Mouse (Mus musculus) hindlimb bud, embryonic 11.5 days (tissue): ENCODE measurements at regions not wholly inside any gene's neighbourhood (a gene's known extent, or its start where the extent isn't known, plus 50 kb on each side); places are given as distances from the start of the nearest gene placed in this dataset.
A peak's percentile ranks its signal among the peaks of the same experiment; 100 is the strongest.

ENCODE experiments used
- DNase-seq: peaks from one replicate; pipeline ENCODE4 v3.0.0-alpha.2; 2012; ENCODE audit warnings: low read depth, low spot score; ENCODE audit errors: extremely low spot score

DNA sequence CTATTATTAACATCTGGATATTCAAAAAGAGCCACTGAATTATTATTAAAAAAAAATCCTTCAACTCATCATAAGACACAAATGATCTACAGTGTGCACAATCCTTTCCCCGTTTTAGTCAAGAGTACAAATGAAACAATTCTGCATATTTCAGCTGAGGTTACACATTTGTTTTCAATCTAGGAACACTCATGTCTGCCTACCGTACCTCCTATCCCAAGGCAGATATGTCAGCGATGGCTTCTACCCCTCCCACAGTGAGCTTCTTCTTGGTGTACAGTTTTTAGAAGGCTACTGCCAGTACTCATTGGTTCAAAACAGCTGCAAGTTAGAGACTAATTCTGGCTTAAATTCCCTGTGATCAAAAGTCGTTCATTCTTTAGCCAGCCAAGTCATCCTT is 382.7 kb upstream of the Npvf start:
- no peak for DNase-seq

DNA sequence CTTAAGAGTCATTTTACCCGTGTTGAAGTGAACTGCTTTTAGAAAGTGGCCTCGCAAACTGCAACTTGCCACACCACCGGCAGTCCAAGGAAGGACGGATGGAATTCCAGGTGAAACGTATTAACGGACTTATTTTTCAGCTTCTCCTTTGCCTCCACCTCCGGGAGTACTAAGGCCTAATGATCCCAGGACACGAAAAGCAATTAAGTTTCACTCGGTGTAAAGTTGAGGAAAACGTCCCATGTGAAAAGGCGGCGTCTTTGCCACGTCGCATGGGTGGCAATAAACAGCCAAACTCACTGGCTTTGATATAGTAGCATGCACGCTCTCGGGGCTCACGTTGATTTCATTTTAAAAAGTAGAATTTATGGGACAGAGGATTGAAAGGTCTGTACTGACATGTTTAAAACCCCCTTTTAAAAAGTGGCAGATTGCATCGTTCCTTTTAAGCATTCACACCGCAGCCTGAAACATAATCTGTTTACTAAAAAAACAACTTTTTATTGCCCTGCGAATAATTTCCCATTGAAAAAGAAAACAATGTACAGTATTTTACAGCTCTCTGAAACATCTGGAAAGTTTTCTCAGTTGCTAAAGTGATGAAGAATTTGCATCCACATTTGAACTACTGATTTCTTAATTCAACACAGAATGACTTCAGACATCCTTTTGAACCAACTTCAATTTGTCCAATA is 385.4 kb upstream of the Npvf start:
- peak; percentile 56 for DNase-seq

DNA sequence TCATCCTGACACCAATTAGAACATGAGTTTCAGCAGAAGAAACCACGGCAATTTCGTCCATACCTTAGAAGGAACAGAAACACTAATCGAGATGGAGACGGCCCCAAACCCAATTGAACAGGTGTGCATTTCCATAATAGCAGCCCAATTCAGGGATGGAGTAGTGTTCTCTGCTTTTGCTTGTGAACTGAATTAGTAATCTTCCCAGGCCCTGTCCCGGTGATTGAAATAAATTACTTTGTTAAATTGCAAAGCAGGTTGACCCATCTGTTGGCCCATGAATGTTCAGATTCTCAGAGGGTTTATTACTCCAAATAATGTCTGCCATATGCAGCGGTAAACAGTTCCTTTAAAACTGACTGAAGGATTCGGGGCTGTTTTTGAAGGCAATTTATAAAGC is 388.5 kb upstream of the Nfe2l3 start:
- DNase-seq, result no peak

DNA sequence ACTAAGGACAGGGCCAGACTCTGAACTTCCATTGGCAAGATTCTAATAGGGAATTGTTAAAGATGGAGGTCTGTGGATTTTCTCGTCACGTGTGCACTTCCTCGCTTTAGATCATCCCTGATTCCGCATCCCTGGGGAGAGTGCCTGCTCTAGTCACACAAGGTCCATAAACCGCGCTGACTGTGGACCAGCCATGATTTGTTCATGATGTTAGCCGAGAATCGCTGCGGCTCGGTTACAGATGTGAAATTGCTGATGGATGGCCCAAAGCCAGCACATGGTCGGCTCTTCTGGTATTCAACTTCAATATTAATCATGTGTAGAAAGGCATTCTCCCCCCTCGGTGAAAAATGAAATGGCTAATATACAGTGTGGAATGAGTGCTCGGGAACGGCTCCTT is 387.6 kb upstream of the Nfe2l3 start:
- no peak for DNase-seq

DNA sequence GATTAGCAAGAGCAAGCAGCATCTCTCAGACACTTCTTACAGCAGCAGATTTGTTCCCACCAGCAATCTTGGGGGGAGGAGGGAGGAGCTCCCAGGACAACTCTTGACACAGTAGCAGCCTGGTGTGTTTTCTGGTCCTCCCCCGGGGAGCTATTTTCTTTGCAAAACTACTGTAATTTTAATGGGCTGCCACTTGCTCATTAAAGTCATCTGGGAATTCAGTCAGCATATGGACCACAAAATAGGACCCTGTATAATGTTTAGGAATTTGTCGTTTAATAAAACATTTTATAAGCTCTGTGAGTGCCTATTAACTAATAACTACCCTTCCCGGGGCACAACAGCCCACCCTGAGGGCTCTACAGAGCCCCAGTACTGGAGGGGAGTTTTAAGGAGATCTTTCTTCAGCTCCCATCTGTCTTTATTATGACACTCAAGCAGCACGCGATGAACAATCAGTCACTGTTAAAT is 380.0 kb upstream of the Nfe2l3 start:
- DNase-seq, result no peak

DNA sequence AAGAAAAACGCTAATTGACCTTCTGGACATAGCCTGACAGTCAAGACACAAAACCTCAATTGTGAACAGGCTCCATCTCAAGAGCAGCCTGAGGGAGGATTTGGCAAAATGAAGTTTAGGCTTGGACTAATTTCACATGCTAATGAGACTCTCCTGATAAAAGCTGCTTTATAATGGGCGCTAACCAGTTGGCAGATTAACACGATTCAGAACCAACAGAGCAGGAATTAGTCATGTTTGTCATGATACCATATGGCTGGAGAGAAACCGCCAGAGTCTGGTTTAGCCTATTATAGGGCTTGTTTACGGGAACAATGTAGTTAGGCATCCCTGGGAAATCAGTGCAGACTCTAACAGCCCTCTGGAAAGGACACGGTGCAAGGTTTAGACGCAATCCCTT is 375.2 kb upstream of the Nfe2l3 start:
- DNase-seq, result no peak

DNA sequence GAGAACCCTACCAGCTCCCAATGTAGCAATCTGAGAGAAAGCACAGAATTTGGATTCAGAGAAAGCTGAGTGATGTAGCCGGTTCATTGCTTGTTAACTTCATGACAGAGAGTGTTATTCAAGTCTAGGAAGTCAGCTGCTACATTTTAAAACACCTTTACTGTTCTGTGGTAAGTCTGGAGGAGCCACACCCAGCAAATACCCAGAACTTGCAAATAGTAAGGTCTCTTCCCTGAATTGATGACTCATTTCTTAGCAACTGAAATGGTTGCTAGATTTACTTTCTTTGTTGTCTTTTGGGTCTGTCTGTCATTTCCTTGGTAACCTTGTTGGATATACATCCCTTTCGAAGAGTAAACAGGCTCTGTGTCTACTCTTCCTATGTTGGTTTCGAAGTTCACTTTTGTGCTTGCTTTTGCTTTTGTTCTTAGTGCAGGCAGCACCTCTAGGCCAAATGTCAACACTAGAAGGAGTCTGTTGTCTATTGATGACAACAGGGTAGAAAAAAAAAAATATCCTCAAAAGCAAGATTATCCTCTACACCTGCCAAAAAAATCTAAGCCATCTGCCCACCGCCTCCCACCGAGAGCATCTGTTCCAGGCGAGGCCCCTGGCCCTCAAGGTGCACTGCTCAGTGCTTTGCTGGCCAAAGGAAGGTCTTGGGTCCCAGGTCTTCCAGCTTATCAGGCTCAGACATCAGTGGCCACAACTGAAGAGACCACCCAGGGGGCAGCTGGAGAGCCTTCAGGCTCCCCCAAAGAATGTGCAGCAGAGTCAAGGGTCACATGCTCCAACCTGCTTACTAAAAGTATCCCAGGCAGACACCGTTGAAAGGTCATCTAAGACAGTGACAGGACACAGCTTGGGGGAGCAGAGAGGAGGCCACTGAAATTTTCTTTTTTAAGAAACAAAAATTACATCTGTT is 372.3 kb upstream of the Nfe2l3 start:
- no peak for DNase-seq

DNA sequence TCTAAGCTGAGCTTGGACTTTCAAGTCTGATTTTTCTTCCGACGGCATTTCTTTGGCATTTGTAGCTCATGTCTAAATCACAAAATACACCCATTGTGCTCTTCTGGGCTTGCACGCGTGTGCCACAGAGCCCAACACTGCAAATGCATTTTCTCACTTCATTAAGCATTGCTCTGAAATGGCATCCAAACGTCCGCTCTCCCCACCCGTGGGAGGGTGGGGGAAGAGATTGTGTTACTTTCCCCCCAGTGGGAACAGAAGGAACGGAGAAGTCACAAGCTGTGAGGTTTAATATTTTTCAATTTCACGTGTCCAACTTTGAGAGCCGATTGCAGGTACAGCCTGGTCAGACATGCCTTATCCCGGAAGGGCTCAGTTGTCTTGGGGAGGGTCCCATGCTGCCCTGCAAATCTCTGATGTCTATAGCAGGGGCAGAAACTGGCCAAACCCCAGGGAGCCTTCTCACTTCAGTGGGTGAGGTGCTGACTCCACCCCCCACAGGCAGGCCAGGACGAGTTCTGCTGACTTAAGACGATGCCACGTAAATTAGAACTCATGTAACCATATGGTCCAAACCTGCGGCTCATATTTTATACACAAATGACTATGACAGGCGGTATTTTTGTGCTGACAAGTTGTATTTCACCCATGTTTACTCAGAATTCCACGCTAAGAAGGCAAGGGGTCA is 371.5 kb upstream of the Nfe2l3 start:
- no peak for DNase-seq

DNA sequence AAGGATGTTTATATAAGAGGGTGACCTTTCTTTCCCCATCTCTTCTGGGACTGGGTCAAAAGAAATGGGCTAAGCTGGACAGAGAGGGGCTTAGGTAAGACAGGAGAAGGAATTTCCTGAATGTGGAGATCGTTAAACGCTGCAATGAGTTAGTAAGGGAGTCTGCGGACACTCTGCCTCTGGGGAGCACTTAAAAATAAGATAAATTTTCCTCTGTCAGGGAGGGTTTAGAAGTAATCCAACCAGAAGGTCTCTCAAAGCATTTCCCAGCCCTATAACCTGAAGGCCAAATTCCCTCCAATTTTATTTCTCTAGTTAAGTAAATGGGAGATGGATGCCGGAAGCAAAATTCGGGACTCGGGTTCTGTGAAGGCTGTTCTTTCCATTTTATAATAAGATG is 367.3 kb upstream of the Nfe2l3 start:
- DNase-seq, result no peak

DNA sequence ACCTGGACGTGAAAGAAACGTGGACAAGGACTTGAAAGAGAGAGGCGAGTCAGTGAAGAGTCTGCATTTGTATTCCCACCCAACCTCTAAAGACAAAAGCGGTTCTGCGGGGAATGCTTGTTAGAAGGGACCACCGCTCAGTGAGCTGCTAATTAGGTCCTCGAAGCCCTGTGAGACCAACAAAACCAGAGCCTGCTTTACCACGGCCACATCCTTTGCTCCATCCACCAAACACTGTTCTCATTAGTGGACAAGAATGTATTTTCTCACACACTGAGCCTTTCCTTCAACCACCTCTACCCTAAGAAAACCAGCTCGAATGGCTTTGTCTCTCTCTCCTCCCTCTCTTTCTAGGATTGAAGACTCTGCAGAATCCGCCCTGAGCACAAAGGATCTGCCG is 365.1 kb upstream of the Nfe2l3 start:
- no peak for DNase-seq

DNA sequence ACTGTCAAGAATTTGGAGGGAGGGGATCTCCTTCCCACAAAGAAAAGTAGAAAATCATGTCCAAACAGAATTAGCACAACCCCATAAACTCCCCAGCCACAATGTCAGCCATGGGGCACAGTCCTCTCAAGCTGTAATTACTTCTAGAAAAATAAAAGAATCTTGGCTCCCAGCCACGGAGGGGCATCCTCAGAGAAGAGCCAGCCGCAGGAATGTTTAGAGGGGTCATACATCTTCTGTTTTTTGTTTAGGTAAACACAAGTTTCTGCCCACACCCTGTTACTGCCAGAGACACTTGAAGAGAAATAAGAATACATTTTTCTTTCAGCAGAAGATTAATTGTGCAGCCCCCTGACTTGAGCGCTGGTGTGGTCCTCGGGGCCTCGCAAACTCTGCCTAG is 362.5 kb upstream of the Nfe2l3 start:
- no peak for DNase-seq

DNA sequence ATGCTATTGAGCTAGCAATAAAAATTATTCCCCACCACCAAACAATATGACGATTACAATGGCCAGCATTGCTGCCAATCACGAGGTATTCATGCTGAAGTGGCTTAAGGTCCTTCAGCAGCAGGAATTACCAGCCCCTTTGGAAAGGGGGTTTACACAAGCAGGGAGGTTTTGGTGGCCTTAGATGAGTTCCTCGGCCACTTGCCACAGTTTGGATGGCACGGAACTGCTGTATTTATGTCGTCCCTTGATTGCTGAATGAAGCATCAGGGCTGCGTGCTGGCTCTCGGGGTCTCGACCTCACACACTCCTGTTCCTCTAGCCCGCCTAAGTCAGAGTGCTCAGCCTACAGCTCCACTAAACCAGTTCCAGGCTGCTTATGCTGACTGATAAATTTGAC is 361.2 kb upstream of the Nfe2l3 start:
- no peak for DNase-seq

DNA sequence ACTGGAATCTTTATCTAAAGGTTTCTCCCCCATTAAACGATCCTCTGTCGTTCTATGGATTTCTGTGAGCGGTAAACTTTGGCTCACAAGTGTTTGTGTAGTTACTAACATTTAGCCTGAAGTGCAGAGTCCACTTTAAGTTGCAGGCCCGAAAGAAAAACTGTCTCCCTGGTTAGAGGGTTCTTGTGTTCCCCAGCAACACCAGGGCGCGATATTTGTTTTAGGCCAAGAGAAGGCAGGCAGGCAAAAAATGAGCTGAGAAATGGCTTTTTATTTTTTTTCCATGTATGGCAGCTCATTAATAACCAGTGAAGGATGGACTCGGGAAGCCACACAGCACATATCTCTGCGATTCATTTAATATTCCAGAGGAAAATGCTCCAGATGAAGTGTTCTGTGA is 357.4 kb upstream of the Nfe2l3 start:
- no peak for DNase-seq

DNA sequence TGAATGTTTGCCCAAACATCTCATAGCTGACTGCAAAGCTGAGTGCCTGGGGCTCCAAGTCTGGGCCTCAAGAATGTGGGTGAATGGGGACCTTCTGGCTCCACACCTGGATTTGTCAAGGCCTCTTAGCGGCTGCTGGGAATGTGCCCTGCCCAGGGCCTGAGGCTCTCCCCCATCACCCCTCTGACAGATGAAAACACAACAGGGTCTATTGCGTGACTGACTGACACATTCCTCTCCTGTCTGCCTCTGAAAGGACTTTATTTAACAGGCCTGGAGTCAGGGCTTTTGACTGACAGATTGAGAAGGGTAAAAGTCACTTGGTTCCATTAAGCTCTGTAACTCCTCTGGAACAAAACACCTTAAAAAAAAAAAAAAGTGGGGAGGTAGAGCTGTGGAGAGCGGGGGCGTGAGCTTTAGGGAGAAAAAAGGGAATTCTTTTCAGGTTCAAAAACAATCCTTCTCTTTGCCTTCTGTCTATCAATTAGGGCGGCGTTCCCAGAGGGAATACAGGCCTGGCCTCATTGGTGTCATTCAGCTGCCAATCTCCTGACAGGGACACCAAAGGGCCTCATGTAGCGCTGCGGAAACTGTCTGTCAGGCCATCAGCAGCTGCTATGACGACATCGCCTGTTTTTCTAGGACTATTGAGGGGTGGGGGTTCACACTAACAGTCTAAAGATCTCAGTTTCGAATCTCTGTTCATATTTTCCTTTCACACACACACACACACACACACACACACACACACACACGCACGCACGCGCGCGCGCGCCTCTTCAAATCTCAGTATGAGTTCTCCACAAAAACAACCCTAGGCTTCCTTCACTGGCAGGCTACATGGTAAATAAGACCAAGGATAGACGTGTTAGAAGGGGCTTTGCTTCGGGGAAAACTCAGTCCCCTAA is 355.4 kb upstream of the Nfe2l3 start:
- no peak for DNase-seq

DNA sequence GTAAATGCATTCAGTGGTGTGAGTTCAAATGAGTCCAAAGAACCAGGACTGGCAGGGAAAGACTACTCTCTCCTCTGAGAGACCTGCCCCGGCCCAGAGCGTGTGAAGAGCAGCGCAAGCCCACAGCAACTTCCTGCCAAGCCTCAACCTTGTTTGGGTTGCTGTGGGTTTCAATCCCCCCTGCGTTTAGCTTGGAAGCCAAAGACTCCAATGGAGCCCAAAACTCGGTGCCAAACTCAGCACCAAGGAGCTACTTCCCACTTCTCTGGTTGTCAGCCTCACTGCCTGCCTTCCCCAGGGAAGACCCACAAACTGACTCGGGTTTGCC is 354.7 kb upstream of the Nfe2l3 start:
- no peak for DNase-seq

DNA sequence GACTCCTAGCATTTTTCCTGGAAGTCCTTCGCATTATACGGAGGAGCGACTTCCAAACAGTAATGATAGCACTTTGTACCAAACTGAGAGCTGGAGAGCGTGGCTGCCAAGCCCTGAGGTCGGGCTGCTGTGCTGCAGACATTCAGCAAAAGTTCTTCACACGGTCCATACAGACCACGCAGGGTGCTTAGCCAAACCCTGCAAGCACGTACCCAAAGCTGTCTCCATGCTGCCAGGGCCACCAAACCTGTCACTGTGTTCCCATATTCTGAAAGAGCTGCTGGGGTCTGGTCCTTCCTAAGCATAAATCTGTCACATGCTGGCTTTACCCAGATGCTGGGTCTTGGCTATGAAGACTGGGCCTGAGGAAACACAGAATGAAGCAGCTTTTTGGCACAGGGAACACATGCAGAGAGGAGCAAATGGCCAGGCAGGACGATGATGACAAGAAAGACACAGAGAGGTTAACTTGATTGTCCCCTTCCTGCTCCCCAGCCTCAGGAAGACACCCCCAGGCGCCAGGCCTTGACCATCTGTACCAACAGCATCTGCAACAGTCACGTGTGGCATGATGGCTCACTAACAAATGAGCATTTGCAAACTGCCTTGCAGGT is 354.0 kb upstream of the Nfe2l3 start:
- no peak for DNase-seq

DNA sequence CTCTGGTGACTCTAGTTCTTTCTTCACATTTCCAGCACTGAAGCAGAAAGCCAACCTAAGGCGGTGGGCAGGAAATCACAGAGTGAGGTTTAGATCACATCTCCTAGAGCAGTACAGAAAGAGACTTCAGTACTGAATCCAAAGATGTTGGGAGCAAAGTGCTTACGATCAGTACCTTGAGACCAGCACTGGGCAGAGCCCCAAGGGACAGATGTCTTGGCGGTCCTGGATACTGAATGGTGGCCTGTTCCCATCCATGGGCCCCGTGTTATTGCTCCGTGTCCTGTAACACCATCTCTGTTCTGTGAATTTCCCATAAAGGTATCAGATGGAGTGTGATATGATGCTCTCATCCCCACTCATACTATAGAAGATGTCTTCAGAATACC is 353.5 kb upstream of the Nfe2l3 start:
- no peak for DNase-seq

DNA sequence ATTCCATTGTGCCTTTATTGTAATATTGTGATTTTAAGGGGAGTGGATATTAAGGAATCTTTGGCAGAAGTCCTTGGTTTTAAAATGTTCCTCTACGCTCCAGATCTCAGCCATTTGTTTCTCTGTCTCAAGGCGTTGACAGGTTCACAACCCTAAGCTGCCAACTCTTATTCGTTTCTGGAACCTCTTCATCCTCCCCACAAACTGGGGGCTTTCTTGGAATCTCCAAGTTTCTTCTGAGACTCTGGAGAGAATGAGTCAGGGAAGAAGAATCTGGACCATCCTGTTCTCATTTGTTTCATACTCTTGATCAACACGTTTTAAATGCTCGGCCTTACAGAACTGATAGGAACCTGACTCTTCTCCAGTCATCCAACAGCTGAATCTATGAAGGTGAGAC is 351.4 kb upstream of the Nfe2l3 start:
- DNase-seq, result no peak

DNA sequence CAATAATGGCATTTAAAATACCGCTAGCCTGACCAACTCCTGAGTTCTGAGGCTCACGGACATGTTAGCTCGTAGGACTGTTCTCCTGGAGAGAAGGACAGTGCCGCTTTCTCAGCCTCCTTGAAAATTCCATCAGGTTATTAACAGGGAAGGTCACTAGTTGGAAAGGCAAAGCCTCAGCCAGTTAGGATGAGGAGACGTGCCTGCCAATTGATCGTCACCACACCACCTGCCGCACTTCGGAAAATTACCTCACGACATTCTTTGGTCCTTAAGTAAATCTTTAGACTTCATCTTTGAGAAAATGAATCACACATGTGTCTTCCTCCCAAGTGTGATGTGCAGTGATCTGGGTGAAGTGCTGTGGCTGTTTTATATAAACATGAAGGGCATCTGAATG is 347.8 kb upstream of the Nfe2l3 start:
- no peak for DNase-seq

DNA sequence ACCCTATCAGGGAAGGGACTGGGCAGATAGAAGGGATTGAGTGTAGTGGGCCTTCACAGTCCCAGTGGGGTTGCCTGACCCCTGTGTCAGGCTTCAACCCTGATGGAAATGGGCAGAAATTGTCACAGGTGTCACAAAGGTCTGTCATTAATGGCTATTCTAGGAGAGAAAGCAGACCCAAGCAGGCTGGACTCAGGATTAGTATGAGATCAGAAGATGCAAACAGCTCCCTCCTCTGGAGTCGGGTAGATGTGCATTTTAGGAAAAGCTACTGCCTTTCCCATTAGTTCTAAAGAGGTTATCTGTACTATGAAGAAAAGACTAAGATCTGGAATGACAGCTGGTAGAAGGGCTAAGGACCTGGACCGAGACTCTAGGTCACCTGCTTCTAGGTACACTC is 346.9 kb upstream of the Nfe2l3 start:
- no peak for DNase-seq

DNA sequence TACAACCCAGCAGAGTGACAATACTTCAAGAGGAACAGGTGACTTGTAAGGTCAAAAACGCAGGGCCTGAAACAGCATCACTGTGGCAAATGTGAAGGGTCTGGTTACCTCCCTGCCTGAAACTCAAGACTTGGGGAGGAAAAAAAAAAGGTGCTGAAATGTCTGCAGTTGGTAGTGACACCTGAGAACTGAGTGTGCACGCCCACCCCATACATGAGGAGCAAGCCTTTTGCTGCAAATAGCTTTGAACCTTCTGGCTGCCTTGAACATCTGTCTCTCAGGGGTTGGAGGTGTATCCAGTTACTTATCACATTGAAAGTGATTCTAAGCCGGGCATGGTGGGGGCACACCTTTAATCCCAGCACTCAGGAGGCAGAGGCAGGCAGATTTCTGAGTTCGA is 346.1 kb upstream of the Nfe2l3 start:
- DNase-seq, result no peak
